Mouse (Mus musculus) cerebellum, adult 2 months (tissue): ENCODE measurements at regions not wholly inside any gene's neighbourhood (a gene's known extent, or its start where the extent isn't known, plus 50 kb on each side); places are given as distances from the start of the nearest gene placed in this dataset.

Experiments
- DNase-seq, 2 experiments: peaks; one replicate each; pipeline ENCODE4 v3.0.0; 2021
- H3K27ac ChIP-seq: fragments of 200-500 bp; 2 replicates; pipeline ENCODE4 v1.5.1; 2012; ENCODE audit warnings: low read length, control low read depth, inconsistent platforms; ENCODE audit not compliant: insufficient read depth
- H3K27me3 ChIP-seq: fragments of 200-500 bp; 2 replicates; pipeline ENCODE4 v1.6.1; 2012; ENCODE audit warnings: inconsistent platforms, mild to moderate bottlenecking, low read length, moderate library complexity; ENCODE audit not compliant: control insufficient read depth, insufficient read depth
- H3K4me1 ChIP-seq: fragments of 200-500 bp; 2 replicates; pipeline ENCODE4 v1.6.1; 2011; ENCODE audit warnings: low read length; ENCODE audit not compliant: control insufficient read depth, insufficient read depth
- H3K4me3 ChIP-seq: fragments of 200-500 bp; replicated peaks from 2 replicates; pipeline ENCODE3; 2011; ENCODE audit warnings: mild to moderate bottlenecking, low read depth, low read length, control low read depth; ENCODE audit not compliant: insufficient read depth
- CTCF ChIP-seq: fragments of 200-500 bp; IDR thresholded peaks from 2 replicates; pipeline ENCODE4 v1.5.1; 2011; ENCODE audit warnings: low read depth, mild to moderate bottlenecking, control low read depth, low read length, moderate library complexity, borderline replicate concordance; ENCODE audit not compliant: insufficient read depth
- POLR2A ChIP-seq: fragments of 200-500 bp; IDR thresholded peaks from 2 replicates; pipeline ENCODE4 v1.6.1; 2011; ENCODE audit warnings: low read length, control low read depth, borderline replicate concordance; ENCODE audit not compliant: insufficient read depth
- WGBS: fragments of 180-500 bp; shearing (Covaris S2); methylation state at CpG from one replicate; pipeline ENCODE4 v1.1.7; 2018; 5-methylcytosine and 5-hydroxymethylcytosine counted together

DNA sequence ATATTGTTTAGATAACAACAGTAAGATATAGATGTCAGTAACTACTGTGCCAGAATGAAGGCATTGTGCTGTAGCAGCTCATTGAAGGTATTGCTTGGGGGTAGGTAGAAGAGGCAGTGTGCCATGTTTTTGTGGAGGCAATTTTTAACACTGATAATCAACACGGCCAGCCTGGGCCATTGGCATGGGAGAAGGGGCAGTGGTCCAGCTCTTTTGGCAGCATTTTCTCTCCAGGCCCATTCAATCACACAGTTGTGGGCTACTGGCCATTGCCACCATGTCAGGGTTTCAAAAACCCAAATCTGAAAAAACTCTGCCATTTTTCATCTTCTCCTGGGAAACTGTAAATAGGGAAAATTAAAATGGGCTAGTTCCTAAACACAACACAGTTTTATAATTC lies 497.9 kb downstream of the Fam181b start:
- Histone ChIP-seq H3K4me1 (no peaks in the 10 kb centered on the region), H3K4me3 (no peak overlapping the region), H3K27me3 (no peaks in the 10 kb centered on the region), H3K27ac (no peak overlapping the region)
- TF ChIP-seq POLR2A (no peak), CTCF (no peak)
- 7% methylated on average over 1 of the region's 1 CpGs for WGBS
- peak; percentile 11 to 22 for DNase-seq

DNA sequence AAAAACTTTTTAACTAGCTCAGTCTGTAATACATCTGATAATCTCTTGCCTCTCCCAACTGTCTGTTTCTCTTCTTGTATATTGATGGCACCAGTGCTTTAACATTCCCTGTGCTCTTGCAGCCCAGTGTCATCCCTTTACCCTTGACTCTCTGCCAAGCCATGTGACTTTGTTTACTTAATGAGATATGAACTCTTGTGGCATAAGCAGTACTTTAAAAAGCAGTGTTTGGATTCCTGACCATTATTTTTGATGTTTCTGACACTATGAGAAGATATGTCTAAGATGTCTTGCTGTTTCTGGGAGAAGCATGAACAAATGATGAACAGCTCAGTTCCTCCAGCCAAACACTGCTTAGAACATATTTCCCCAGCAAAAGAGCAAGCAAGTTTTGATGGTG lies 507.5 kb downstream of the Fam181b start:
- no peak for DNase-seq
- H3K27me3 ChIP-seq, result no peaks in the 10 kb centered on the region
- H3K4me1 ChIP-seq, result peaks cover 4% of the 10 kb centered on the region; the same call in 1 of the 2 replicates
- no peak overlapping the region for H3K27ac ChIP-seq
- no peak for TF ChIP-seq CTCF
- no peak for TF ChIP-seq POLR2A
- H3K4me3 ChIP-seq, result no peak overlapping the region

- Histone ChIP-seq H3K27ac (no peak overlapping the region), H3K4me1 (peaks cover 4% of the 10 kb centered on the region; the same call in 1 of the 2 replicates), H3K27me3 (no peaks in the 10 kb centered on the region), H3K4me3 (no peak overlapping the region)
- TF ChIP-seq CTCF (no peak), POLR2A (no peak)
- 56% methylated on average over 1 of the region's 1 CpGs for WGBS
- peak; percentile 7 to 8 for DNase-seq
These were observed 508.4 kb downstream of the Fam181b start for GRCm38 (mm10) chr7:93588088-93588487.
